ENCODE assay signal across 8 mouse cellular contexts in genomic region chr11:96352691-96353521, GRCm38 (mm10). TPM values are rescaled to one million over a fixed set of nuclear protein-coding genes. Genes with fewer than 3 reads are reported as not detected.
A peak's percentile ranks its signal among the peaks of the same experiment; 100 is the strongest.
DNase-seq lines count a peak whose midpoint lies in the region; ATAC-seq and TF ChIP-seq lines count a peak whose summit lies in the region.

No protein-coding gene starts in this region.

- peak; percentile 74 for DNase-seq in embryo, embryonic 9.5 days (ENCODE audit: extremely low spot score)
- DNase-seq in liver, adult 2 months (ENCODE audit: extremely low read depth, low read depth, low spot score): no peak
- no peak for DNase-seq in right cerebral cortex, postnatal 4 days
- DNase-seq in thymus, postnatal 25 days: no peak

- H3K9ac ChIP-seq in midbrain, embryonic 12.5 days (replicated peaks): no peak overlapping the region
- H3K9ac ChIP-seq in midbrain, embryonic 15.5 days: no peak overlapping the region
- peak overlapping the region; percentile 76 for H3K9ac ChIP-seq in hindbrain, embryonic 15.5 days
- H3K9ac ChIP-seq in liver, adult 2 months (ENCODE audit: low read depth, low read length): peak overlapping the region; percentile 82
- peak overlapping the region; percentile 88 for H3K9ac ChIP-seq in stomach, embryonic 16.5 days (ENCODE audit: low read length)

- no peak for ATAC-seq in midbrain, embryonic 12.5 days (ENCODE audit: low FRiP score, low read depth)
- ATAC-seq in midbrain, embryonic 15.5 days (replicated peaks): no peak
- ATAC-seq in hindbrain, embryonic 15.5 days (ENCODE audit: low FRiP score, low read depth): no peak
- 0 out of 2 replicates have a peak, but pooled peaks have one; percentile 4 for ATAC-seq in stomach, embryonic 16.5 days (ENCODE audit: insufficient read depth, low FRiP score)

- H3K36me3 ChIP-seq in midbrain, embryonic 12.5 days: no peaks in the 10 kb centered on the region
- no peaks in the 10 kb centered on the region for H3K36me3 ChIP-seq in midbrain, embryonic 15.5 days (replicated peaks)
- no peaks in the 10 kb centered on the region for H3K36me3 ChIP-seq in hindbrain, embryonic 15.5 days
- no peaks in the 10 kb centered on the region for H3K36me3 ChIP-seq in liver, adult 2 months (ENCODE audit: control insufficient read depth, insufficient read depth, low read length)
- H3K36me3 ChIP-seq in stomach, embryonic 16.5 days (ENCODE audit: control insufficient read depth, insufficient read depth, low read length): no peaks in the 10 kb centered on the region

- H3K27me3 ChIP-seq in midbrain, embryonic 12.5 days: peaks cover 94% of the 10 kb centered on the region
- H3K27me3 ChIP-seq in midbrain, embryonic 15.5 days (replicated peaks): peaks cover 92% of the 10 kb centered on the region
- peaks cover 17% of the 10 kb centered on the region; the same call in 1 of the 2 replicates for H3K27me3 ChIP-seq in hindbrain, embryonic 15.5 days
- H3K27me3 ChIP-seq in liver, adult 2 months (ENCODE audit: control insufficient read depth, insufficient read depth, low read length): peaks cover 21% of the 10 kb centered on the region
- H3K27me3 ChIP-seq in stomach, embryonic 16.5 days (ENCODE audit: control insufficient read depth, insufficient read depth, low read length): peaks cover 13% of the 10 kb centered on the region

- H3K27ac ChIP-seq in midbrain, embryonic 12.5 days (replicated peaks): no peak overlapping the region
- no peak overlapping the region for H3K27ac ChIP-seq in midbrain, embryonic 15.5 days
- peak overlapping the region; percentile 97 for H3K27ac ChIP-seq in hindbrain, embryonic 15.5 days (replicated peaks)
- H3K27ac ChIP-seq in liver, adult 2 months (replicated peaks; ENCODE audit: insufficient read depth, low read depth, low read length): peak overlapping the region; percentile 51
- H3K27ac ChIP-seq in stomach, embryonic 16.5 days (ENCODE audit: low read length): peak overlapping the region; percentile 98

- no peak for TF ChIP-seq CTCF in liver, adult 2 months (IDR thresholded peaks at IDR 0.05; ENCODE audit: low read depth, low read length)

- peak overlapping the region; percentile 13; the same call in 1 of the 2 replicates for H3K4me3 ChIP-seq in midbrain, embryonic 12.5 days
- no peak overlapping the region for H3K4me3 ChIP-seq in midbrain, embryonic 15.5 days
- H3K4me3 ChIP-seq in hindbrain, embryonic 15.5 days: peak overlapping the region; percentile 55
- peak overlapping the region; percentile 73 for H3K4me3 ChIP-seq in liver, adult 2 months (ENCODE audit: insufficient read depth, low read depth, low read length)
- H3K4me3 ChIP-seq in stomach, embryonic 16.5 days (replicated peaks; ENCODE audit: low read length): peak overlapping the region; percentile 68

- H3K9me3 ChIP-seq in midbrain, embryonic 12.5 days: no peaks in the 10 kb centered on the region
- no peaks in the 10 kb centered on the region for H3K9me3 ChIP-seq in midbrain, embryonic 15.5 days
- no peaks in the 10 kb centered on the region for H3K9me3 ChIP-seq in hindbrain, embryonic 15.5 days
- H3K9me3 ChIP-seq in stomach, embryonic 16.5 days (replicated peaks; ENCODE audit: control insufficient read depth, low read length): no peaks in the 10 kb centered on the region

- under 1% methylated on average over 75 of the region's 75 CpGs for WGBS in midbrain, embryonic 12.5 days
- under 1% methylated on average over 75 of the region's 75 CpGs for WGBS in midbrain, embryonic 15.5 days
- whole genome bisulfite sequencing in hindbrain, embryonic 15.5 days: under 1% methylated on average over 75 of the region's 75 CpGs
- WGBS in liver, adult 2 months: 2% methylated on average over 75 of the region's 75 CpGs
- under 1% methylated on average over 75 of the region's 75 CpGs for WGBS in stomach, embryonic 16.5 days

- peaks cover 7% of the 10 kb centered on the region for H3K4me1 ChIP-seq in midbrain, embryonic 12.5 days
- peaks cover 4% of the 10 kb centered on the region; the same call in 1 of the 2 replicates for H3K4me1 ChIP-seq in midbrain, embryonic 15.5 days
- H3K4me1 ChIP-seq in hindbrain, embryonic 15.5 days (replicated peaks): peaks cover 30% of the 10 kb centered on the region
- peaks cover 3% of the 10 kb centered on the region; the same call in 1 of the 2 replicates for H3K4me1 ChIP-seq in liver, adult 2 months (ENCODE audit: control insufficient read depth, insufficient read depth, low read length)
- peaks cover 32% of the 10 kb centered on the region for H3K4me1 ChIP-seq in stomach, embryonic 16.5 days (ENCODE audit: control insufficient read depth, insufficient read depth, low read length)

- H3K4me2 ChIP-seq in midbrain, embryonic 12.5 days (replicated peaks): no peak overlapping the region; the same call in 1 of the 2 replicates
- no peak overlapping the region for H3K4me2 ChIP-seq in midbrain, embryonic 15.5 days
- H3K4me2 ChIP-seq in hindbrain, embryonic 15.5 days: peak overlapping the region; percentile 60
- H3K4me2 ChIP-seq in stomach, embryonic 16.5 days (ENCODE audit: low read depth, low read length): peak overlapping the region; percentile 79

- no peaks in the 10 kb centered on the region for H3K79me2 ChIP-seq in liver, adult 2 months (ENCODE audit: control insufficient read depth, insufficient read depth, low read length)

- TF ChIP-seq POLR2A in liver, adult 2 months (IDR thresholded peaks at IDR 0.05; ENCODE audit: extremely low read depth, insufficient read depth, low read length): no peak

RNA-seq across cellular contexts. Expression of gene Hoxb2, which starts 2.6 kb away (rescaled TPM):
- polyA plus RNA-seq in midbrain, embryonic 12.5 days (2016; fragmentation: Nextera tagmentation; extraction: Ambion mirVana): 0.15 and 0.38 TPM in 2 replicates
- 0.17 and 0.32 TPM in 2 replicates for polyA plus RNA-seq in midbrain, embryonic 15.5 days (2015; fragmentation: Nextera tagmentation; extraction: Ambion mirVana)
- 26.8 and 32.9 TPM in 2 replicates for polyA plus RNA-seq in hindbrain, embryonic 15.5 days (2015; fragmentation: Nextera tagmentation; extraction: Ambion mirVana)
- 0.46 and 0.60 TPM in 2 replicates for total RNA-seq in liver, adult 2 months (2014; rRNA removed)
- 0.98 and 1.3 TPM in 2 replicates for polyA plus RNA-seq in liver, adult 2 months (2012; rRNA removed)
- polyA plus RNA-seq in stomach, embryonic 16.5 days (2015; fragmentation: Nextera tagmentation; extraction: Ambion mirVana): 9.1 and 11.5 TPM in 2 replicates

RNA-seq across cellular contexts. Expression of gene Hoxb1, which starts 12.6 kb away (rescaled TPM):
- not detected in 2 replicates for polyA plus RNA-seq in midbrain, embryonic 12.5 days (2016; fragmentation: Nextera tagmentation; extraction: Ambion mirVana)
- not detected in 2 replicates for polyA plus RNA-seq in midbrain, embryonic 15.5 days (2015; fragmentation: Nextera tagmentation; extraction: Ambion mirVana)
- polyA plus RNA-seq in hindbrain, embryonic 15.5 days (2015; fragmentation: Nextera tagmentation; extraction: Ambion mirVana): 0.30 and 0.52 TPM in 2 replicates
- not detected in 2 replicates for total RNA-seq in liver, adult 2 months (2014; rRNA removed)
- not detected in 2 replicates for polyA plus RNA-seq in liver, adult 2 months (2012; rRNA removed)
- 0.24 TPM in 1 of 2 replicates, not detected in the other for polyA plus RNA-seq in stomach, embryonic 16.5 days (2015; fragmentation: Nextera tagmentation; extraction: Ambion mirVana)

RNA-seq across cellular contexts. Expression of gene Hoxb3, which starts 29.8 kb away (rescaled TPM):
- polyA plus RNA-seq in midbrain, embryonic 12.5 days (2016; fragmentation: Nextera tagmentation; extraction: Ambion mirVana): not detected in 2 replicates
- polyA plus RNA-seq in midbrain, embryonic 15.5 days (2015; fragmentation: Nextera tagmentation; extraction: Ambion mirVana): 0.15 TPM in 1 of 2 replicates, not detected in the other
- polyA plus RNA-seq in hindbrain, embryonic 15.5 days (2015; fragmentation: Nextera tagmentation; extraction: Ambion mirVana): 12.8 and 13.2 TPM in 2 replicates
- total RNA-seq in liver, adult 2 months (2014; rRNA removed): 0.18 and 0.47 TPM in 2 replicates
- 0.47 and 0.48 TPM in 2 replicates for polyA plus RNA-seq in liver, adult 2 months (2012; rRNA removed)
- polyA plus RNA-seq in stomach, embryonic 16.5 days (2015; fragmentation: Nextera tagmentation; extraction: Ambion mirVana): 0.99 and 1.5 TPM in 2 replicates

RNA-seq across cellular contexts. Expression of gene Hoxb4, which starts 34.8 kb away (rescaled TPM):
- polyA plus RNA-seq in midbrain, embryonic 12.5 days (2016; fragmentation: Nextera tagmentation; extraction: Ambion mirVana): not detected in 2 replicates
- polyA plus RNA-seq in midbrain, embryonic 15.5 days (2015; fragmentation: Nextera tagmentation; extraction: Ambion mirVana): not detected in 2 replicates
- 3.5 and 3.8 TPM in 2 replicates for polyA plus RNA-seq in hindbrain, embryonic 15.5 days (2015; fragmentation: Nextera tagmentation; extraction: Ambion mirVana)
- 0.37 and 0.67 TPM in 2 replicates for total RNA-seq in liver, adult 2 months (2014; rRNA removed)
- polyA plus RNA-seq in liver, adult 2 months (2012; rRNA removed): 0.55 and 0.91 TPM in 2 replicates
- polyA plus RNA-seq in stomach, embryonic 16.5 days (2015; fragmentation: Nextera tagmentation; extraction: Ambion mirVana): 2.2 and 2.7 TPM in 2 replicates

RNA-seq across cellular contexts. Expression of gene Hoxb5, which starts 49.8 kb away (rescaled TPM):
- polyA plus RNA-seq in midbrain, embryonic 12.5 days (2016; fragmentation: Nextera tagmentation; extraction: Ambion mirVana): not detected in 2 replicates
- polyA plus RNA-seq in midbrain, embryonic 15.5 days (2015; fragmentation: Nextera tagmentation; extraction: Ambion mirVana): 0.09 and 0.70 TPM in 2 replicates
- polyA plus RNA-seq in hindbrain, embryonic 15.5 days (2015; fragmentation: Nextera tagmentation; extraction: Ambion mirVana): 115 and 140 TPM in 2 replicates
- 0.09 and 0.20 TPM in 2 replicates for total RNA-seq in liver, adult 2 months (2014; rRNA removed)
- polyA plus RNA-seq in liver, adult 2 months (2012; rRNA removed): 0.35 and 0.40 TPM in 2 replicates
- polyA plus RNA-seq in stomach, embryonic 16.5 days (2015; fragmentation: Nextera tagmentation; extraction: Ambion mirVana): 13.8 TPM in 2 replicates

Comparison
In these comparisons a context has a peak if more than half of its experiments do, and no peak if none do; other contexts are left out.
1. H3K27ac ChIP-seq: peak in hindbrain, embryonic 15.5 days (single experiment), liver, adult 2 months (single experiment) and stomach, embryonic 16.5 days (single experiment); none in midbrain, embryonic 12.5 days (single experiment) and midbrain, embryonic 15.5 days (single experiment).
2. H3K4me2 ChIP-seq: peak in hindbrain, embryonic 15.5 days (single experiment) and stomach, embryonic 16.5 days (single experiment); none in midbrain, embryonic 12.5 days (single experiment) and midbrain, embryonic 15.5 days (single experiment).
3. H3K9ac ChIP-seq: peak in hindbrain, embryonic 15.5 days (single experiment), liver, adult 2 months (single experiment) and stomach, embryonic 16.5 days (single experiment); none in midbrain, embryonic 12.5 days (single experiment) and midbrain, embryonic 15.5 days (single experiment).